Mouse (Mus musculus) brain, adult 2 months (tissue): ENCODE measurements around the gene Scg3.
"Not testable (repeated sequence)": the region's sequence is repeated elsewhere in the genome, so short reads cannot be mapped to it uniquely, and the experiment has no call there.

Experiments used
- DNase-seq: peaks from one replicate; pipeline ENCODE4 v3.0.0; 2011; ENCODE audit warnings: low read depth, low spot score

Scg3 gene

DNA sequence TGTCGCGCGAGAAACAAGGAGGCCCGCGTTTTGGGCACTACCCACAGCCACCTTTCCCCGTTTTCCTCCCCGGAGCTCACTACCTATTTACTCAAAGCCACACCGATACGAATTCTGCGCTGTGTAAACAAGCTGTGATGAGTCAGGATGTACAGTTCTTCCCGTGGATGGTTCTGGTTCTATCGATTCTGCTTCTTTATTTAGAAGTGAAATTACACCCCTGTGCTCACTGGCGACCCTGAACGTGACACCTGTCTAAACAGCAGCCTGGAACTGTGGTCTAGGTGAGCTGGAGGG is 57.6 kb downstream of the Scg3 start:
- no peak for DNase-seq

GRCm38 (mm10) chr9:75625556-75626307 is 58.1 kb downstream of the Scg3 start, which contains the start of gene Lysmd2:
Lysmd2 (plus strand) TSS chr9:75625741.
- DNase-seq: peak; percentile 89

GRCm38 (mm10) chr9:75624983-75625555 is 58.8 kb downstream of the Scg3 start:
- peak; percentile 55 for DNase-seq

DNA sequence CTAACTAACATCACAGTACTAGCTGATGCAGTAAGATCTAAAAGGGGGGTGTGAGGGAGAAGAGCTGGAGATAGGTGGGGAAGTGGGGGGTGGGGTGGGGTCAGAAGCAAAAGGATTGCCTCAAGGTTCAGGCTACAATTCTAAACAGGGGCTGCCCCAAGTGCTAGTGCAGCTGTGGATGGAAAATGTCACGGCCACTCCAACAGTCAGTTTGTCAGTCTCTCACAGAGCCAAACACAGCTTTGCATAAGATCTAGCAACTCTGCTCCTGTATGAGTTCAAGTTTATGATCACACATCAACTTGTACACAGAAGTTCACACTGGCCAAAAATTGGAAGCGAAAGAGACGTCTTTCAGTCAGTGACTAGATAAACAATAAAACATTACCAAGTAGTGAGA is 62.4 kb downstream of the Scg3 start:
- no peak for DNase-seq

DNA sequence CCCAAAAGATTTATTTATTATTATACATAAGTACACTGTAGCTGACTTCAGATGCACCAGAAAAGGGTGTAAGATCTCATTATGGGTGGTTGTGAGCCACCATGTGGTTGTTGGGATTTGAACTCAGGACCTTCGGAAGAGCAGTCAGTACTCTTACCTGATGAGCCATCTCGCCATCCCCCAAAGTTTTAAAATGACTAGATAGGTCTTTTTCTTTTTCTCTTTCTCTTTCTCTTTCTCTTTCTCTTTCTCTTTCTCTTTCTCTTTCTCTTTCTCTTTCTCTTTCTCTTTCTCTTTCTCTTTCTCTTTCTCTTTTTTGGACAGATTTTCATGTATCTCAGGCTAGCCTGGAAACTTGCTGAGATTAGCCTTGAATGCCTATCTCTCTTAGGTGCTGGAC is 64.1 kb downstream of the Scg3 start:
- DNase-seq: not testable (repeated sequence)

- DNase-seq: no peak
Observed at GRCm38 (mm10) chr9:75618836-75619400, 64.9 kb downstream of the Scg3 start.

DNA sequence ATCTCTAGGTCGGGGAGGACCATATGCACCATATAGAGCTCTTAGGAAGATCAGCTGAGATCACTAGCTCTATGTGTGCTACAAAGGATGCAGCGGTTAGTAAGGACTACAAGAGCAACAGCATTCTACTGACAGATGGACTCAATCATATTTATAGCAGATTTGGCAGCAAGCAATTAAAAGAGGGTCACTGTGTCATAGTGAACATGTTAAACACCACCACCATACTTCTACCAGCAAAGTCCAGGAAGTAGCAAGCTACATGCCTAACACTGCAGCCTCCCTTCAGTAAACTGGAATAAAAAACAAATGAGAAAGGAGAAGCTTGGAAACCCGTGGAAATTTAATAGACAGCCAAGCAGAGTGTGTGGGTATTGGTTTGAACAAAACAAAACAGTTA is 67.3 kb downstream of the Scg3 start:
- DNase-seq: no peak

DNA sequence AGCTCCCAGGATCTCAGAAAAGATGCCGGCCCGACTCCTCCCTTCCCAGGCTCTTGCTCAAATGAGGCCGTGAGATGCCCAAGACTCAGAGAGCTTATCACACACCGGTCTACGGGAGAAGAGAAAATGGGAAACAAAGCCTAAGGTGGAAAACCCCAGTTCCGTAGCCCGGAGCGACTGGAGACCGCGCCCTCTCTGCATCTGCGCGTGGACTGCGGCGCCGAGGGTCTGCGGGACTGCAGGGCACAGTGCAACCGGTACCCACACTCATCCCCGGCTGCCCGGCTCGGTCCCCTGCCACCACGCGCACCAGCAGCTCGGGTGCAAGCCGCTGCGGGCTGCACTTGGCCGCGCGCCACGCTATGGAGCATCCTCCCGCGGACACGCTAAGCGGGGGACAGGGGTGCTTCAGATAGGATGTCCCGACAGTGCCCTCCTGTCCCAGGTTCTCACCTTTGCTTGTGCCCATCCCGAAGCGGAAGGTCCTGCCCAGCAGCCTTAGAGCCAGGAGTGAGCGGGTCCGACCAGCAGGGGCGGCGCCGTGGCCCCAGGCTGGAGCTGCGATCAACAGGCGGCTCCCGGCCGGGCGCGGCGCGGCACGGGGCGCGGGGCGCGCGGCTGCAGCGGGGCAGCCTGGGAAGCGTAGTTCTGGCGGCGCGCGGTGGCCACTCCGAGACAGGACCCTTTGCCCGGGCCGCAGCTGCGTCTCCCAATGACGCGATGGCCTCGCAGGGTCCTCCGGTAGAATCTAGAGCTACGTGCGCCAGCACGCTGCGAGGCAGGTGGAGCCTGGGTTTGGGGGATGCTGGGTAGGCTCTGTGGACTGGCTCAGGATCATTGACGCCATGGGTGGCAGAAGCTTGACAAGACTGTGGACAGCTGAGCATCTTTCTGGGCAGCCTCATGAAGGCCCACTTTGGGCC is 73.0 kb downstream of the Scg3 start, which contains the start of gene Tmod2:
Gene Tmod2 (minus strand): TSS at position 755 of the 923 bp plus-strand sequence.
- DNase-seq: peak; percentile 96

GRCm38 (mm10) chr9:75609965-75610364 is 73.9 kb downstream of the Scg3 start:
- peak; percentile 57 for DNase-seq

DNA sequence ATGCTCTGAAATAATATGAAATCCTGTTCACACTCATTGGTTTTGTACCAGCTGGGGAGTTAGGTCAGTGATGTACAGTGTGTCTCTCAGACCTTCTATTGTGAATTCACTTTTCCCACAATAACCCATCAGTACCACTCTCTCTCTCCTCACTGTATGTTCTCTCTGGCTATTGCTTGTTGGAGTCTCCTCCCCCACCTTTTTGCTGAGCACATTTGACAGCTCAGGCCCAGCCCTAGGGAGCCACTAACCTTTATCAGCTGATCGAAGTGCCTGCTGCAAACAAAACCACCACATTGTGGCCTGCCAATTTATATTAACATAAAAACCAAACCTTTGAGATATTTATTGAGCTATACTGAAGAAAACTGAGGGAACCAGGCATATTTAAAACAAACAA is 74.4 kb downstream of the Scg3 start:
- DNase-seq: peak; percentile 77

- no peak for DNase-seq
Observed at GRCm38 (mm10) chr9:75607496-75607895, 76.4 kb downstream of the Scg3 start.

DNA sequence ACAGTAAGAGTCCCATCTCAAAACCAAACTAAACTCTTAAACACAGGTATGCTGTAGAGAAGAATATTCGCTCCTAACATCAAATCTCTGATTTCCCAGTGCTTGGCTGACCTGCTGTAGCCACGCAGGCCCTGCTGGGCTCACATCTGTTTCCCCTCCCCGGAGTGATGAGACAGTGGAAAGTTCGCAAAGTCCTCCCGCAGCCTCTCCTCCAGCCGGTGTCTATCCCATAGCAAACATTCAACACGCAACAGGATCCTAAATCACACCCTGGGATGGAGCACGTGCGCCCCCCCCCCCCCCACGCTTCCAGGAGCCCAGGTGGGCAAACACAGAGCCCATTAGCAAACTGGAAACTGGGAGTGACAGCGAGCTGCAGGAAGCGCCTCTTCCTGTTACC is 82.3 kb downstream of the Scg3 start:
- no peak for DNase-seq

DNA sequence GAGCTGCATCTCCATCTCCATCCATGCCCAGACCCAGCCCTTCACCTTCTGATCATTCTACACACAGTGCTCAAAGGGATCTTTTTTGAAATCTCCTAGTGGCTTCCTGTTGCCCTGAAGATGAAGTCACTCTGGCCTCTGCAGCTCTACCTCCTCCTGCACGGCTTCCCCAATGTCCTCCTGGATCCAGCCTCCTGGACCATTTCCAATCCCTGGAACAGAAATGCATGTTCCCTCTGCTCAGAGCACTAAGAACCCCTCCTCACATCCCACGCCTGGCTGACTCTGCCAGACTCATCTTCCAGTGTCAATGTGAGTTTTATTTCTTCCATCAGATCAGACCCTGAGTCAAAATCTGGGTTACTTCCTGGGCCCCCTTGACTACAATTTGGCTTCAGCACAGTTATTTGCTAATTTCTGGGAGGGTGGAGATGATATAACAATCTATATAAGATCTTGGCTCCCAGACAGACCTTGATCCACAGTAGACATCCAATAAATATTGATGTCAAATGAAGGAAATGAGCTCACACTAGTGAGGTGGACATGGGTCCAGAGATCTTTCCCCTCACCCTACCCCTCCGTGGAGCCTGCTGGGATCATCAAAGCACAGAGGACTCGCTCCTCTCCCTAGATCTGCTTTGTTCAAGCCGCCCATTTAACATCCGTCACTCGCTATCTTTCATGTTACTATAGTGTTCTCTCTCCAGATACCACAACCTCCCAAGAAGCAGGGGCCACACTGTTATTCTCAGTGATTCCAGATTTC is 83.5 kb downstream of the Scg3 start:
- peak; percentile 85 for DNase-seq

- DNase-seq: peak; percentile 91
Observed at GRCm38 (mm10) chr9:75599191-75599841, 84.5 kb downstream of the Scg3 start.

DNA sequence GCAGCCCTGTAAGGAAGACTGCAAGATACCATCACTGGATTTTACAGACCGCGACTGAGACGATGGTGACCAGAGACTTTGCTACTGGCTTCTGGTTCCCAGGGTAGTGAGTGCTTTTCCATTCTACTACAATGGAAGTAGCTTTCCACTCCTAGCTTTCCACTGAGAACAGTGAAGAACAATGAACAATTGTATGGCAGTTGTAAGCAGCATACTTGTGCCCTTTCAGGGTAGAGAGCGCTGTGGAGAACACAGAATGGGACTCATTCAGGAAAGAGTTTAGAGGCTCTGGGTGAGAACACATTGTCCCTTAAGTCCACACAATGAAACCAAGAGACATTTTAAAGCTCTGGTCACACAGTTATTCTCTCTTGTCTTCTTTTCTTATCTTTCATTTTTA is 86.3 kb downstream of the Scg3 start:
- peak; percentile 91 for DNase-seq

GRCm38 (mm10) chr9:75597036-75597435 is 86.8 kb downstream of the Scg3 start:
- peak; percentile 66 for DNase-seq

DNA sequence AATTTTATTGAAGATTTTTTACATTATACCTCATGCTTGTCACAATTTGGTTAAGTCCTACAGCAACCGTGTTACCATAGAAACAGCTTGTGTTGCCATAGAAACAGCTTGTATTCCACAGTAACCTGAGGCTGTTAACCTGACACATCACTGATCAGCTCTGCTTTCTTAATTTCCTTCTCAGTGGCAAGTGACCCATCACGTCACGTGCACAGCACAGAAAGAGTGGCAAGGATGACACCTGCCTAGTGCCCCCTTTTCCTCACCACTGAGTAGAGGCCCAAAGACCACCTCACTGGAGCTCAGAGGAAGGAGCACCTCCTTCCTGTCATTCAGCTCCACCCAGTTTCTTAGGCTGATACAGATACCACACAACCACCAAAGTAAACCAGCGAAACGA is 90.4 kb downstream of the Scg3 start:
- peak; percentile 75 for DNase-seq
